9 mouse cellular contexts compared by ENCODE assay signal in genomic region chr6:32783102-32783501, GRCm38 (mm10).
"Had no signal": no experiment of that assay in that cellular context is flagged by ENCODE, and none has a peak within 500 bp of the region (broad histone marks: within the 10 kb centered on the region; RNA-seq: fewer than 3 reads in every experiment).

No protein-coding gene starts in this region.

- H3K27me3 ChIP-seq: lung, embryonic 15.5 days; midbrain, embryonic 12.5 days had no signal

- H3K27ac ChIP-seq: left cerebral cortex, adult 2 months; limb, embryonic 10.5 days; liver, embryonic 13.5 days; lung, embryonic 15.5 days; midbrain, embryonic 12.5 days had no signal

- H3K36me3 ChIP-seq: limb, embryonic 10.5 days; liver, embryonic 13.5 days; lung, embryonic 15.5 days; midbrain, embryonic 12.5 days had no signal

- H3K9me3 ChIP-seq: limb, embryonic 10.5 days; liver, embryonic 13.5 days; lung, embryonic 15.5 days; midbrain, embryonic 12.5 days had no signal

- ATAC-seq: liver, postnatal 0 days had no signal

- H3K9ac ChIP-seq: liver, embryonic 13.5 days; liver, postnatal 0 days; lung, embryonic 15.5 days; midbrain, embryonic 12.5 days had no signal

- H3K4me2 ChIP-seq: liver, embryonic 13.5 days; lung, embryonic 15.5 days; midbrain, embryonic 12.5 days had no signal

- DNase-seq: kidney, postnatal 25 days; liver, embryonic 13.5 days; liver, postnatal 0 days; right cerebral cortex, postnatal 25 days; thymus, postnatal 4 days had no signal

- H3K4me3 ChIP-seq: left cerebral cortex, adult 2 months; limb, embryonic 10.5 days; liver, embryonic 13.5 days; lung, embryonic 15.5 days; midbrain, embryonic 12.5 days had no signal
